Mouse (Mus musculus) fat pad, adult 2 months (tissue): ENCODE results near the gene Krtdap.
"Not testable (repeated sequence)": the region's sequence is repeated elsewhere in the genome, so short reads cannot be mapped to it uniquely, and the experiment has no call there.

Source experiments
- DNase-seq: peaks from one replicate; pipeline ENCODE4 v3.0.0-alpha.2; 2011; ENCODE audit warnings: low read depth, low spot score; ENCODE audit errors: extremely low read depth

The Krtdap gene

GRCm38 (mm10) chr7:30785721-30786546 is 1.8 kb upstream of the Krtdap start:
- no peak for DNase-seq

GRCm38 (mm10) chr7:30790141-30790540 is 2.4 kb downstream of the Krtdap start:
- DNase-seq, result no peak

- DNase-seq, result no peak
Measured at GRCm38 (mm10) chr7:30791921-30792320, 4.2 kb downstream of the Krtdap start.

- no peak for DNase-seq
Measured at GRCm38 (mm10) chr7:30794921-30795320, 7.2 kb downstream of the Krtdap start.

- no peak for DNase-seq
Measured at GRCm38 (mm10) chr7:30796790-30797189, 9.1 kb downstream of the Krtdap start.

- DNase-seq, result no peak
Measured at GRCm38 (mm10) chr7:30800653-30801052, 13.0 kb downstream of the Krtdap start.

GRCm38 (mm10) chr7:30803256-30803655 is 15.6 kb downstream of the Krtdap start:
- no peak for DNase-seq

- peak; percentile 98 for DNase-seq
Measured at GRCm38 (mm10) chr7:30804026-30804715, 16.5 kb downstream of the Krtdap start.

- no peak for DNase-seq
Measured at GRCm38 (mm10) chr7:30805924-30806323, 18.2 kb downstream of the Krtdap start.

GRCm38 (mm10) chr7:30810319-30810718 is 22.6 kb downstream of the Krtdap start:
- DNase-seq, result no peak

GRCm38 (mm10) chr7:30811757-30812290 is 24.1 kb downstream of the Krtdap start:
- no peak for DNase-seq

- DNase-seq, result no peak
Measured at GRCm38 (mm10) chr7:30812291-30812807, 24.7 kb downstream of the Krtdap start.

- DNase-seq, result no peak
Measured at GRCm38 (mm10) chr7:30820131-30820530, 32.4 kb downstream of the Krtdap start.

- DNase-seq, result no peak
Measured at GRCm38 (mm10) chr7:30820854-30821445, 33.3 kb downstream of the Krtdap start.

- no peak for DNase-seq
Measured at GRCm38 (mm10) chr7:30821532-30821931, 33.8 kb downstream of the Krtdap start.

- no peak for DNase-seq
Measured at GRCm38 (mm10) chr7:30823675-30824074, 36.0 kb downstream of the Krtdap start, which contains the start of gene Ffar2. Gene Ffar2, minus strand, starts transcription at chr7:30823775.

- no peak for DNase-seq
Measured at GRCm38 (mm10) chr7:30824306-30824705, 36.6 kb downstream of the Krtdap start.

GRCm38 (mm10) chr7:30826660-30827059 is 39.0 kb downstream of the Krtdap start:
- DNase-seq, result no peak

- DNase-seq, result not testable (repeated sequence)
Measured at GRCm38 (mm10) chr7:30828871-30829270, 41.2 kb downstream of the Krtdap start.

GRCm38 (mm10) chr7:30829428-30829827 is 41.7 kb downstream of the Krtdap start:
- DNase-seq, result no peak

- no peak for DNase-seq
Measured at GRCm38 (mm10) chr7:30832261-30832660, 44.6 kb downstream of the Krtdap start.
